Mouse (Mus musculus) mesoderm, embryonic 11.5 days (tissue): ENCODE data around the gene Nxn.

Source experiments
- DNase-seq: peaks from one replicate; pipeline ENCODE4 v3.0.0-alpha.2; 2012; ENCODE audit warnings: low read depth, low spot score

Gene Nxn

DNA sequence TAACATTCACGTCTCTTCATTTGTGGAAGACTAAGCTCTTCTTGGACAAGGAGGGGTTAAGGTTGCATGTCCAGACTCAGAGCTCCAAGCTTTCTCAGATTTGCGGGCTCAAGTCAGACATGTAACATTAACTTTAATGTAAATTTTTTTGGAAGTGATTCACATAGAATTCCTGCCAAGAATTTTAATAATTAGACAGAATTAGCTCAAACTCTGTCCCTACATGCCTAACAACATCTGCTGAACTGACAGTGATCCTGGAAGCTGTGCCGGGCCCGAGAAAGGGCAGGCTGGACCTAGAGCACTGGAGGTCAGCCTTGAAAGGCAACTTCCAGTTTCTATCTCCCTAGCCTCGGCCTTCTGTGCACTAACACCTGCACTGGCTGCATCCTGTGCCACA lies 66.7 kb downstream of the Nxn start:
- DNase-seq, result no peak

DNA sequence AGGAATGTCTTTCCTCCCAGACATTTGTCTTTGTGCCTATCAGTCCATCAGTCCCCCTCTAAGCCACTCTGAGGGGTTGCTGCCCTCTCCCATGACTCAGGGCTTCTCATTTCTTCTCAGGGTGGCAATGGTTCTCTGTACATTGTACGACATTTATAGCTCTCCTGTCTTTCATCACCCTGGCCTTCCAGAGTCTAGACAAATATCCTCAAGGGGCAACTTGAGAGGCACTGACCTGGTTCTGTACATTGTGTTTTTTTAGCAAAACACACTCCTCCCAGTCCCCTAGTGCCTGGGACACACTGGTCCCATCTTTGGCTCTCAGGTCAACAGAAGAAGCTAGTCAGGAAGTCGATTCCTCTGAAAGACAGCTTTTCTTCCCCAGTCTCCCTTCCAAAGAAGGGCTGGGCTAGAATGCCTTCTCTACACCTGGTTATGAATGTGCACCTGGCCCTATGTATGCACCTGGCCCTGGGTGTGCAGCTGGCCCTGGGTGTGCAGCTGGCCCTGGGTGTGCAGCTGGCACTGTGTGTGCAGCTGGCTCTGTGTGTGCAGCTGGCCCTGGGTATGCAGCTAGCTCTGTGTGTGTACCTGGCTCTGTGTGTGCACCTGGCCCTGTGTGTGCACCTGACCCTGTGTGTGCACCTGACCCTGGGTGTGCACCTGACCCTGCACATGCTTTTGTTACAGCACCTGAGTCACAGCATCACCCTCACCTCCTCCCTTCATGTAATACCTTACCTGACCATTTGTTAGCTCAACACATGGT lies 70.2 kb downstream of the Nxn start:
- no peak for DNase-seq

DNA sequence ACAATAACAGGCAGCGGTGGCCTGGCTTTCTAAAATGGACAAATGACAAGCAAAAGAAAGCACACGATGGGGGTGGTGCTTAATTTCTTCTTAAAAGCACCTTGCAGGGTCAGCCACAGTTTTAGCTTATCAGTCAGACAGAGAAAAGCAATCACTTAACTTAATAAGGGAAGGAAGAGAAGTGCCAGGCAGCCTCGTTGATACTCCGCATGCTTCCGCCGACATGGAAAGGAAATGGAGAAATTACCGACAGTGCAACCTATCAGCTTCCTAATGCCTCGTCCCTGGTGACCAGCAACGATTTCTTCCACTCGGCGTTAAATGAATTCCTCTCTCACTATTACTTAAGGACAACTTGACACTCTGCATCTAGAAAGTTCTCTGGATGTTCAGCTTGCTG lies 70.9 kb downstream of the Nxn start:
- no peak for DNase-seq

DNA sequence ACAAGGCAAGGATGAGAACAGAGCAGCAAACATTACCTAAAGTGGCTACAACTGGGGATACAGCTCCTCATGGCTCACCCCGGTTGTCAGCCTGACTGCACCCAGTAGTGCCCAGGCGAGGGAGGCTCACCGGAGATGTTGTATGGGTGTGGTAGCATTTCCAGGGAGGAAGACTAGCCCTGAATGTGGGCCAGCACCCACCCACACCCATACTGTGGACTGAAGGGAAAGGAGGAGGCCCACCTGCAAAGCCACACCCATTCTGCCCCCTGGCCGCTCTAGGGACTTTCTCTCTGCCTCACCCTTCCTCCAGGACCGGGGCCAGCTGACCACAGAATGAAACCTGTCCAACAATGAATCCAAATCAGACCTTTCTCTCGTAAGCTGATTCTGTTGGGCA lies 72.3 kb downstream of the Nxn start:
- no peak for DNase-seq

DNA sequence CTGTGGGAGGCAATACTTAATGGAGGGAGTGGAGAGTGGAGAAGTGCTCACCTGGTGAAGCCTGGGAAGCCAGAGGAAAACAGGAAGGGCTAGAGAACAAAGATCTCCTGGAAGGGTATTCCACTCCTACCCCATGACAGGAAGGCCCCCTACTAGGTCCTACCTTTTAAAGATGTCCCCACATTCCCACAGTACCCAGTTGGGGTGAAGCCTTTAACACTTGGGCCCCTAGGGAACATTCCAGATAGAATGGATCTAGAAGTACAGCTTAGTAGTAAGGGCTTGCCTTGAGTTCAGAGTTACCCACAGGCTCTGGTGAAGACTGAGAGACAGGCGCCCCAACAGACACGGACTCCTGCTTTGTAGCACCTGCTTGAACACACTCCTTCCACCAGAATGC lies 72.9 kb downstream of the Nxn start:
- DNase-seq, result no peak

DNA sequence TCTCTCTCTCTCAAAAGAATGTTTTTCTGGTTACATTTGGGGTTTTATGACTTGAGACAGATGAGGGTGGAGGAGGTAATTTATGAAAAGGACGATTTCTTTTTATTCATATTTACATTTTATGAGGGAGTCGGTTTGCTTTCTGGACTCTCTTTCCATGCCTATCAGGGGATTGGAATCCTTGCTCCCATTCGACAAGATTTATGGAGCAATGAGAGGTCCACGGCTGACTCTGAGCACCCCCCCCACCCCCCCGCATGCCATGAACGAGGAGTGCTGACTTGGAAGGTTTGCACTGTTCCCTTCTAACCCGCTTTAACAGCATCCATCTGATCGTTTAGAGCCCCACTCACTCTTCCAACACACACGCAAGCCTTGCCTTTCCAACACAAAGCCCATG lies 74.1 kb downstream of the Nxn start:
- DNase-seq, result no peak

DNA sequence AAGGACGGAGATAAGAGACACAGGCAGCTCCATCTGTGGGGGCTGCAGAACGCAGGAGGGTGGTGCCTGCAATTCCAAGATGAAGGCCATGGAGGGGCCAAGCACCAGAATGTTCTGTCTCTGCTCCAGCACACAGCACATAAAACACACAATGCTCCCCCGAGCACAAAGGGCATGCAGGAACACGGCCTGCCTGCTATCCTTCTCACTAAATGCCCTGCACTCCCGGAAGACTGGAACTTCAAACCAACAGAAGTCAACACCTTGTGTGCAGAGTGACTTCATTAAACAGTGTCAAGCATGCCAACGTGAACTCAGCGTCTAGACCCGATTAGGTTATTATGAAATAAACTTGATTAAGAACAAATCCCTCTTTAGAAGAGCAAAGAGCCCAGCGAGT lies 74.7 kb downstream of the Nxn start:
- DNase-seq, result no peak

DNA sequence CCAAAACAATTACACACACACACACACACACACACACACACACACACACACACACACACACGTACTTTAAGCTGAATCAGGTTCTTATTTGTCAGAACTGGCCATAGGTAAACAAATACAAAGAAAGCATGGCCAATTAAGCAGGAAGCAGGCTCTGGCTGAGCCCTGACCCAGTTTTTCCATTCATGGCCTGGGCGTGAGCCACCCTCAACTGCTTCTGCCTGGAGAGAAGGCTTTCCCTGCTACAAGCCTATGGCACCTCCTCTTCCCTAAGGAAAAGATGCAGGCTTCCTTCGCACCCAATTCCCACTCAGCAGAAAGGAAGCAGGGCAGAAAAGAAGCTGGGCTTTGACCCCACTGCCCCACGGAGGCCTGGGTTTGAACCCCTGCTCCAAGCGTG lies 76.0 kb downstream of the Nxn start:
- DNase-seq, result no peak

DNA sequence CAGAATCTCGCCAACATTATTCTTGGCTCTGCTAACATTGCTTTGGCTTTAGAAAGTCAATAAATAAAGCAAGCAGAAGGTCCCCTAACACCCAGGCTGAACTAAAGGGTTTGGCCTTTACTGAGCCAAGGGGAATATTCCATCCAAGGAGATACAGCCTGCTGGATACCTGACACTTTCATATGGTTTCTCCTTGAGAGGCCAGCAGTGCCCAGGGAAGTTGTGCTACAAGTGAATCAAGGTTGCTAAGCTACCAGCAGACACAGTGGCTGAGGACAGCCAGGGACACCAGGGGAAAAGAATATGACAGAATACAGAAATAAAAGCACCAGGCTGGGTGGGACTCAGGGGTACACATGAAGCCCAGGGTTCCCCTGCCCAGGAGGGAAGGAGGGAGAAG lies 76.9 kb downstream of the Nxn start:
- DNase-seq, result no peak

DNA sequence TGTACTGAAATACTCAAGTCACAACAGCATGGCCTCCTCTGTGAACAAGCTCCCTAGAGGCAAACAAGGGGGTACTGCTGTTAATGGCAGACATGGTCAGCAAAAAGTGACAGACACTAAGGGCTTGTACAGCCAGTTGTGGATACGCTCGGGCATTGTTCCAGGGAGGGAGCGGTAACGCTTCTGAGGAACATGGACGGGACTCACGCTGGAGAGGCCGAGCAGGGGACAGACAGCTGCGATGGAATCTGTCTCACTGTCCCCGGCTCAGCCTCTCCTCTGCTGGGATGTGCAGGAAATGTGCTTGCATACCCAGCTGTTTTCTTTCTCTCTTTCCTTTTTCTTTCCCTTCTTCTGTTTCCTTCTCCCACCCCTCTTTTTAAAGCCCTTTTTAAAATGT lies 78.5 kb downstream of the Nxn start:
- DNase-seq, result no peak

DNA sequence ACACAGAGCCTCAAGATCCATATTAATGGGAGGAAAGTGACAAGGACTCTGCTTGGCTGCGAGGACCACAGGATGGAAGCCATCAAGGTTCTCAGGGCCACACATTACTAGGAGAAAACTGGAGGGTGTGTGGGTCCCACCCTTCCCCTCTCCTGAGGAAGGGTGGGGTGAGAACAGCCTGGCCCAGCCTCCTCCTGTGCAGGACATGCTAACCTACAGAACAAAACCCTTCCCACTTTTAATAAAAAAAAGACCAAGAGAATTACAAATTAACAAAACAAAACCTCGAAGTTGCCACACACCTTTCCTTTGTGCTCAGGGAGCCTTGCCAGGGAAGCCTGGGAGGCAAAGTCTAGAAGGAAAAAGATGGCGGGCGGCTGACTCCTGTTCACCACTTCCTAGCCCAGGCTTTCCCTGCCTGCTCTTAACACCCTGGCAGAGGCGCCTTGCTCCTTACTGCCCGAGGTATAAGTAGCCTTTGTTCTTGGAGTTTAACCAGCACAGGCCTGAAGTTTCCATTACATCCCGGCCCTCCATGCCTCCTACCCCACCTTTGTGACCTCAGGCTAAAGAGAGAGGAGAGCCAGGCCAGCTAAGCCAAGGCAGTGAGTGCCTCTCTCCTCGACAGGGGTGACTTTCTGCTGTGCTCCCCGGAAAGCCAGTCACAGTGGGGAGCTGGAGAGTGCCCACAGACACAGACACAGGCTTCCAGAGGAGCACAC lies 79.1 kb downstream of the Nxn start:
- no peak for DNase-seq

DNA sequence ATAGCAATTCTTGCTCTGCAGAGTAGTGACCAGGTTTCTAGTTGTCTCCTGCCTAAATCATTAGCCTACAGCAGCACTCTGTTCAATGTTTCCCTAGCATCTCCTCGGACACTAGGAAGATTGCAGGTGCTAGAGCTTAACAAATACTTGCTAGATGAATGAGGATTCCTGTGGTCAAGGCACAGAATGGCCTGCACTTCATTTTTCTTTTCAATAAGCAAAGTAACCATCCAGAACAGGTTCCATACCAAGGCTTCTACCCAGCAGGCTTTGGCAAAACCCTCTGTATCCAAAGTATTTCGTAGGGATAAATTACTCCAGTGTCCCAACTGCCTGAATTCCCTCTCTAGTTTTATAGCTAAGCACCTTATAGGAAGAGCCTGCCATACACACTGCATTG lies 81.0 kb downstream of the Nxn start:
- DNase-seq, result no peak

DNA sequence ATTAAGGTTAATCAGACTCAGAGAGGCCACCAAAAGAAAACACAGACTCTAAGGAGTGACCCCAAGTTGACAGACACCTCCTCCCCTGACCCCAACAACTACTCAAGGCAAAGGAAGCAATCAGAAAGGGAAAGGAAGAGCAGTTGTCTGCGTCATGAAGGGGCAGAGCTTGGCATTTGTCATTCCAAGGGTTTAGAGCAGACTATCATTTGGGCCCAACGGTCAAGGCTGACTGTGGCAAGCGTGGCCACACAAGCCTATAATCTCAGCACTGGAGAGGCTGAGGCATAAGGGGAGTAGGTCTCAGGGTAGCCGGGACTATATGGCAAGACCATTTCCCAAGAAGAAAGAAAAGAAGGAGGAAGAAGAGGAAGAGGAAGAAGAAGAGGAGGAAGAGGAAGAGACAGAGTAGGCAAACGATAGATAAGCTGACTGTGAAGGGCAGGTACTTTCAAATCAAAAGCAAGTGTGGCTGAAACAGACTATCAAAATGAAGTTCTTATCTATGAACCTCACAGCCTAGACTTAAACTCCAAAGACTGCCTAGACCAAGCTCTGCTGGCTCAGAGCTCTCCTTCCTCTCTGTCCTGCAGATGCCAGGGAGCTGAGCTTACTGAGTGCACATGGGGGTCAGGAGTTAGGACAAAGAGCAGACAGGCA lies 83.0 kb downstream of the Nxn start:
- DNase-seq, result no peak

DNA sequence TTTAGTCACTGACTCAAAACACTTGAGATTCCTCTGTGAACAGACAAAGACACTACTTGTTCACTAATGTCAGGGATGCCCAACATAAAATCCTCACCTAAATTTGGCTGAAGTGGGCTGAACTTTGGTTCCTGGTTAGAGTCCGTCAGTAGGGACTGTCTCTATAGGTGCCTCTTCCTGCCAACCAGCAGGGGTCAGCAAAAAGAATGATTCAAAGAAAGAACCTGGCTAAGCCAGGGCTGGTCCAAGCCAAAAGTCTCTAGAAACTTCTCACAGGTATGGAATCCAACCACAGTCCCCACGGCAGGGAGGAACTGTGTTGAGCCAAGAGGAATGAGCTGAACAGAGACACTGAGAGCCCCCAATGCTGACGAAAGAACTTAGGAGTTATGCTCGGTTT lies 84.2 kb downstream of the Nxn start:
- DNase-seq, result no peak

DNA sequence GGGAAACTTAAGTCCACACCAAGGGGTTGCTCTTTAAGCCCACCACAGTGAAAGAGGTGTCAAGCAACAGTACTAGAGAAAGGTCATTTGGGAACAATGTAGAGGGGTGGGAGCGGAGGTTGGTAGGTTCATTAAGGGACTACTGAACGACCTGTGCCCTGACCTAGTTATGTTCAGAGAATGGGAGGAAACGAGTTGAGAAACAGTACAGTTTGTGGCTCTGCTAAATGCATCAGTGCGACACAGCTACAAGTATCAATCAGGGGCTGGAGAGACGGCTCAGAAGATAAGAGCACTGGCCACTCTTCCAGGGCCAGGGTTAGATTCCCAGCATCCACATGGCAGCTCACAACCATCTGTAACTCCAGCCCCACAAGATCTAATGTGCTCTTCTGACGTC lies 84.8 kb downstream of the Nxn start:
- DNase-seq, result no peak

DNA sequence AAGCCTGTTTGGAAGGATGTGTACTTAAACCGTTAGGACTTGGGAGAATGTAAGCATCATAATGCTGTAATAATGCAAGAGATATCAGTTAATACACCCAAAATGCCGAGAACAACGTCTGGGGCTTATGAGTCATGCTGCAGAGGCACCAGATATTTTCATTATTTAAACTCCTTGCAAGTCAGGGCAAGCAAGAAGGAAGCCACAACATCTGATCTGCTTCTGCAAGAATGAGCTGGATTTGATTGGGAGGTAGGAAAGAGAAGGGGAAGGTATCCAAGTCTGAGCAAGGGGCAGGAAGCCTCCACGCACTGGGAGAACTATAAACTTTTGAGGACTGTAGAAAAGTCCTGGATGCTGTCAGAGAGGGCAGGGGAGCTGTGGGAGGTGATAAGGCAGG lies 86.1 kb downstream of the Nxn start:
- no peak for DNase-seq

DNA sequence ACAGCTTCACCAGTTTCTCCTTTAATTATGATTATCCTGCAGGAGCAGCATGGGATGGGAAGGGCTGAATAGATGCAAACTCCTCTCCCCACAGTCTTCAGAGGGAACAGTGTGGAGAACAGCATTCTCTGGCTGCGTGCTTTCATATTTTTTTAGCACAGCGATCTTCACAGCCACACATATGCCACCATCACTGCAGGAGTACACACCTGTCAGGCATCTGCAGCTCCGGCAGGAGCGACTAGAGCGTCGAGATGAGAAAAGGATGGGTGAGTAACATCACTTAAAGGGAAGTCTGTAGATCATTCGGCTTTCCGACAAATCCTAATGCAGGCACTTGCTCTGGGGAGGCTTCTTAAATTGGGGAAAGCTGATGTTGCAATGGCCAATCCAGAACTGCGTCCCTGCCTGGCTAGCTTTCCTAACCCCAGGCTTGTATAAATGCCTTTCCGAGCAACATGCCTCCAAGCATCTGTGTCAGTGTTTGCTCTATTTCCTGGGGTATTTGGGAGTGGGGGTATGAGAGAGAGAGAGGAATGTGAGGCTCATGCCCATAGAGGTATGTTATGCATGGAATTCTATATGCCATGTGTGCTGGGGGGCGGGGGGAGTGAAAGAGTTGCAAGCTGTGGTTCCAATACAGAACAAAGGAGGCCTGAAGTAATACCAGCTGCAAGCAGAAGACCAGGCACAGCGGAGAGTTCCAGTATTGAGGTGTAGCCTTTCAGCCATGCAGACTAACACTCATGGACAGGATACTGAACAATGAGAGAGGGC lies 87.5 kb downstream of the Nxn start:
- DNase-seq, result peak; percentile 68

DNA sequence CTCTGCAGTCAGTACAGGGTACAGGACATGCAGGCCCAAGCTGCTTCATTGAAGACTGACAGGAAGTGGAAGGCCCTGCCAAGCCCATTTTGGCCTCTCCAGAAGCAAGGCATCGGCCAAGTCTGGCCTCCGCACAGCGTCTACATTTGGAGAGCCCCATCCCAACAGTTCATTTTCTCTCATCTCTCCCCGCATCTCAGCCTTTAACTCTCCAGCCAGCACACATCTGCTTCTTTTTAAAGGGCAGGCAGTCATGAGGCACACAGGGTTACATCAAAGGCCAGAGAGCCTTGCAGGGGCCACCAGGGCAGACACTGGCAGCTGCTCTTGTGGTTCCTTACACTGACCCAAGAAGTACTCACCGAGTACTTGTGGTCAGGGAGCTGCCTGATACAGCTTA lies 89.1 kb downstream of the Nxn start:
- DNase-seq, result no peak

DNA sequence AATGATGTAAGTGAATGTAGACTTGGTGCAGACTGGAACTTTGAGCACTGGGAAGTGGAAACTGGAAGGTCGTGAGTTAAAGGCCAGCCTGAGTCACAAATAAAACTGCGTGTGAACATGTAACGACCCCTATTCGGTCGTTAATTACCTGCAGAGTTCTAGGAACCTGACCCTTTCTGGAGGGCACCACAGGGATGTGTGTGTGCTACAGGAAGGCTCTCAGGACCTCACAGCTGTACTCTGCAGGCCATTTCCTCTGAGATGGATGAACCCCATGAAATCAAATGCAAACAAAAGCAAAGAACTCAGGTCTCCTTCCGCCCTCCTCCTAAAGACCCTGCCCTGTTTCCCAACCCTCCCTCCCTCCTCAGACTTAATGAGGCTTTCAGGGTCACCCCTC lies 89.9 kb downstream of the Nxn start:
- DNase-seq, result no peak

DNA sequence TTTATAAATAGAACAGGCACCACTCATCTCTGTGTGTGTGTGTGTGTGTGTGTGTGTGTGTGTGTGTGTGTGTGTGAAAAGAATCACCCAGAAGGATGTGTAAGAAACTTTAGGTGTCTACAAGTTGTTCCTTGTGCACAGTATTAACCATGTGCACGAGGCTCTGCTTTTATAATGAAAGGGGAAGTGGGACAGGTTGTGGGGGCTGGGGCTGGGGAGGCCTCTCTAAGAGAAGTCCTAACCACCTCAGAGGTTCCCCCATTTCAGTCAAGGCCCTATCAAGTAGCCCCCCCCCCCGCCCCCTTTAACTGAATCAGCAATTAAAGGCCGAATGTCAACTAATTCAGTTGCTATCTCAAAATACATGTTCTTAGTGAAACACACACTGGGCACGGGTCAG lies 92.2 kb downstream of the Nxn start:
- DNase-seq, result no peak

DNA sequence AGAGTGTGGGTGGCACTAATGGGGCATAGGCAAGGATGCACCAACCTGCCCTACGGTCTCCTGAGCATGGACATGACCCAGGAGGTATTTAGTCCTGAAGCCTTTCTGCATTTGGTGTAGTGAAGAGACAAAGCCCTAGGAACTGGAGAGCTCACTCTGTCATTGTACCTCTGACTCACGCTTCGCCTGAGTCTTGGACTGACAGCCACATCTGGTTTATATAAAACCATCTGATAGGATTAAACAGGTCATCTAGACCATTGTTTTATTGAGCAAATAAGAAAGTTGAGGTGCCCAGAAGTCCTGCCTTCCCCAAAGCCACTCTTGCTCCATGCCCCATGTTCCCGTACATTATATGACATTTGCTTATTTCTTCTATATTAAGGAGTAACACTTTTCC lies 93.4 kb downstream of the Nxn start:
- no peak for DNase-seq

DNA sequence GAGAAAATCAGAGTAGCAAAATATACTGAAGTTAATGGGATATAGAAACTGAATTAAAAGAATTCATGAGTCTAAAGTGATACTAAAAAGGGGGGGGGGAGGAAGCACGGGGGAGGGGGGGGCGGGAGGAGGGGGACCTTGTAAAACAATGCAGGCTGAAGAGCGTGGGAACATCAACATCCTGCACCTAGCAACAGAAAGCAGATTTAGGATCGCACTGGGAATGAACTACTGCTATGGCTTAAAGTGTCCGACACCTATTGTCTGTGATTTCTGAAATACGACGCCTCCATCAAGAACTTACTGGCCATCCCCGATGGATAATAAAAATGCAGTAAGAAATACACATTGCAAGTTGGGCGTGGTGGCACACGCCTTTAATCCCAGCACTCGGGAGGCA lies 95.6 kb downstream of the Nxn start:
- no peak for DNase-seq
